Mouse (Mus musculus) testis, adult 2 months (tissue): ENCODE data around the gene Pakap. TPM values are rescaled to one million over a fixed set of nuclear protein-coding genes. Genes with fewer than 3 reads are reported as not detected.
"Not testable (repeated sequence)": the region's sequence is repeated elsewhere in the genome, so short reads cannot be mapped to it uniquely, and the experiment has no call there.

ENCODE experiments used
- H3K27ac ChIP-seq: fragments of 200-500 bp; 2 replicates; pipeline ENCODE4 v1.5.1; 2012; ENCODE audit warnings: low read depth, low read length; ENCODE audit not compliant: control insufficient read depth, insufficient read depth
- H3K27me3 ChIP-seq: fragments of 200-500 bp; 2 replicates; pipeline ENCODE4 v1.6.1; 2012; ENCODE audit warnings: mild to moderate bottlenecking, low read length, moderate library complexity; ENCODE audit not compliant: control insufficient read depth, insufficient read depth
- H3K36me3 ChIP-seq: fragments of 200-500 bp; 2 replicates; pipeline ENCODE4 v1.6.1; 2012; ENCODE audit warnings: mild to moderate bottlenecking, low read length; ENCODE audit not compliant: control insufficient read depth, insufficient read depth
- H3K4me1 ChIP-seq: fragments of 200-500 bp; 2 replicates; pipeline ENCODE4 v1.6.1; 2012; ENCODE audit warnings: low read length; ENCODE audit not compliant: control insufficient read depth, insufficient read depth
- H3K4me3 ChIP-seq: fragments of 200-500 bp; 2 replicates; pipeline ENCODE4 v1.5.1; 2012; ENCODE audit warnings: low read depth, mild to moderate bottlenecking, low read length, moderate library complexity, mixed read lengths; ENCODE audit not compliant: control insufficient read depth
- CTCF ChIP-seq: fragments of 200-500 bp; IDR thresholded peaks from 2 replicates; pipeline ENCODE4 v1.5.1; 2012; ENCODE audit warnings: low read depth, mild to moderate bottlenecking, inconsistent platforms, low read length, moderate library complexity; ENCODE audit not compliant: control insufficient read depth, insufficient read depth, insufficient replicate concordance
- POLR2A ChIP-seq: fragments of 200-500 bp; IDR thresholded peaks from 2 replicates; pipeline ENCODE4 v1.6.1; 2012; ENCODE audit warnings: low read depth, mild to moderate bottlenecking, inconsistent platforms, low read length, moderate library complexity; ENCODE audit not compliant: control insufficient read depth
- polyA plus RNA-seq: library from polyadenylated mRNA; depleted of rRNA; stranded (reverse); fragments of >200 nt; gene quantifications from 2 replicates; pipeline ENCODE4 v1.2.3, GENCODE M21; 2012

The Pakap gene
- polyA plus RNA-seq, 1 experiment: 0.96 TPM

- TF ChIP-seq CTCF (no peak), POLR2A (no peak)
- no peaks in the 10 kb centered on the region for H3K27me3 ChIP-seq
- no peak overlapping the region for H3K4me3 ChIP-seq
- no peaks in the 10 kb centered on the region for H3K36me3 ChIP-seq
- H3K4me1 ChIP-seq: no peaks in the 10 kb centered on the region
- no peak overlapping the region for H3K27ac ChIP-seq
Measured at GRCm38 (mm10) chr4:57886066-57886887, 318.3 kb downstream of the Pakap start.

GRCm38 (mm10) chr4:57886888-57887230 lies 318.9 kb downstream of the Pakap start:
- TF ChIP-seq POLR2A: no peak
- TF ChIP-seq CTCF: no peak
- H3K27ac ChIP-seq: no peak overlapping the region
- no peaks in the 10 kb centered on the region for H3K27me3 ChIP-seq

GRCm38 (mm10) chr4:57888246-57888645 lies 320.3 kb downstream of the Pakap start:
- Histone ChIP-seq H3K4me1 (no peaks in the 10 kb centered on the region), H3K4me3 (no peak overlapping the region), H3K27me3 (no peaks in the 10 kb centered on the region), H3K36me3 (no peaks in the 10 kb centered on the region), H3K27ac (no peak overlapping the region)
- TF ChIP-seq POLR2A: no peak
- no peak for TF ChIP-seq CTCF

More at GRCm38 (mm10) chr4:57886888-57887230, 318.9 kb downstream of the Pakap start:
- Histone ChIP-seq H3K4me1 (no peaks in the 10 kb centered on the region), H3K36me3 (no peaks in the 10 kb centered on the region), H3K4me3 (no peak overlapping the region)

- H3K4me3 ChIP-seq, H3K4me1 ChIP-seq, H3K27ac ChIP-seq, H3K27me3 ChIP-seq, H3K36me3 ChIP-seq: not testable (repeated sequence)
Measured at GRCm38 (mm10) chr4:57888978-57889377, 321.0 kb downstream of the Pakap start.

GRCm38 (mm10) chr4:57889773-57890172 lies 321.8 kb downstream of the Pakap start:
- Histone ChIP-seq H3K4me1 (no peaks in the 10 kb centered on the region), H3K4me3 (no peak overlapping the region), H3K36me3 (no peaks in the 10 kb centered on the region), H3K27me3 (no peaks in the 10 kb centered on the region), H3K27ac (no peak overlapping the region)
- TF ChIP-seq POLR2A: no peak
- TF ChIP-seq CTCF: no peak

GRCm38 (mm10) chr4:57892001-57892586 lies 324.1 kb downstream of the Pakap start:
- no peak for TF ChIP-seq CTCF
- no peak for TF ChIP-seq POLR2A
- Histone ChIP-seq H3K4me1 (no peaks in the 10 kb centered on the region), H3K4me3 (no peak overlapping the region), H3K27me3 (no peaks in the 10 kb centered on the region), H3K27ac (no peak overlapping the region), H3K36me3 (no peaks in the 10 kb centered on the region)

GRCm38 (mm10) chr4:57895140-57895539 lies 327.2 kb downstream of the Pakap start:
- no peak overlapping the region for H3K4me3 ChIP-seq
- no peaks in the 10 kb centered on the region for H3K27me3 ChIP-seq
- H3K36me3 ChIP-seq: no peaks in the 10 kb centered on the region
- TF ChIP-seq POLR2A (no peak), CTCF (no peak)
- H3K27ac ChIP-seq: no peak overlapping the region
- no peaks in the 10 kb centered on the region for H3K4me1 ChIP-seq
